Mouse (Mus musculus): Measurements from ENCODE around the gene Cdan1. TPM values are rescaled to one million over a fixed set of nuclear protein-coding genes. Genes with fewer than 3 reads are reported as not detected.

Gene Cdan1
- polyA plus RNA-seq, 1 experiment, result 16.4 TPM

Other genes starting within 250 kb of the Cdan1 start
- 3.4 and 4.7 TPM in 2 replicates for gene Haus2, start 240.7 kb downstream of the Cdan1 start, polyA plus RNA-seq (2012; rRNA removed)
- gene Lrrc57, start 240.6 kb downstream of the Cdan1 start, polyA plus RNA-seq (2012; rRNA removed), result 11.0 and 13.8 TPM in 2 replicates
- 7.0 and 9.9 TPM in 2 replicates for gene Stard9, start 221.0 kb downstream of the Cdan1 start, polyA plus RNA-seq (2012; rRNA removed)
- gene Ttbk2, start 476 bp upstream of the Cdan1 start, polyA plus RNA-seq (2012; rRNA removed), result 3.1 and 3.9 TPM in 2 replicates
- 31.0 and 33.1 TPM in 2 replicates for gene Ubr1, start 120.6 kb upstream of the Cdan1 start, polyA plus RNA-seq (2012; rRNA removed)
- gene Tmem62, start 126.9 kb upstream of the Cdan1 start, polyA plus RNA-seq (2012; rRNA removed), result 10.7 and 12.2 TPM in 2 replicates
- 28.4 and 32.4 TPM in 2 replicates for gene Ccndbp1, start 158.3 kb upstream of the Cdan1 start, polyA plus RNA-seq (2012; rRNA removed)
- 0.04 and 0.11 TPM in 2 replicates for gene Epb42, start 186.9 kb upstream of the Cdan1 start, polyA plus RNA-seq (2012; rRNA removed)
- 0.23 TPM in 1 of 2 replicates, not detected in the other for gene Tgm5, start 235.7 kb upstream of the Cdan1 start, polyA plus RNA-seq (2012; rRNA removed)